Mouse (Mus musculus) adrenal gland, postnatal 4 days (tissue): ENCODE measurements around the gene Lsm10. TPM values are rescaled to one million over a fixed set of nuclear protein-coding genes. Genes with fewer than 3 reads are reported as not detected.
"Not testable (repeated sequence)": the region's sequence is repeated elsewhere in the genome, so short reads cannot be mapped to it uniquely, and the experiment has no call there.

ENCODE experiments used
- DNase-seq, 2 experiments: peaks; one replicate each; pipeline ENCODE4 v3.0.0; 2021 to 2022; ENCODE audit warnings: low spot score in 2 of 2, mixed read lengths in 2 of 2
- total RNA-seq, 2 experiments: library from RNA; stranded (reverse); gene quantifications; 2 replicates each; pipeline ENCODE4 v1.2.3; 2021

The Lsm10 gene
- total RNA-seq, 2 experiments from 2014 or later = 26.7 to 27.1 TPM

- no peak for DNase-seq
Observed at GRCm38 (mm10) chr4:126091873-126092272, 4.5 kb upstream of the Lsm10 start.

- DNase-seq = not testable (repeated sequence)
Observed at GRCm38 (mm10) chr4:126095622-126096430, 597 bp upstream of the Lsm10 start.

DNA sequence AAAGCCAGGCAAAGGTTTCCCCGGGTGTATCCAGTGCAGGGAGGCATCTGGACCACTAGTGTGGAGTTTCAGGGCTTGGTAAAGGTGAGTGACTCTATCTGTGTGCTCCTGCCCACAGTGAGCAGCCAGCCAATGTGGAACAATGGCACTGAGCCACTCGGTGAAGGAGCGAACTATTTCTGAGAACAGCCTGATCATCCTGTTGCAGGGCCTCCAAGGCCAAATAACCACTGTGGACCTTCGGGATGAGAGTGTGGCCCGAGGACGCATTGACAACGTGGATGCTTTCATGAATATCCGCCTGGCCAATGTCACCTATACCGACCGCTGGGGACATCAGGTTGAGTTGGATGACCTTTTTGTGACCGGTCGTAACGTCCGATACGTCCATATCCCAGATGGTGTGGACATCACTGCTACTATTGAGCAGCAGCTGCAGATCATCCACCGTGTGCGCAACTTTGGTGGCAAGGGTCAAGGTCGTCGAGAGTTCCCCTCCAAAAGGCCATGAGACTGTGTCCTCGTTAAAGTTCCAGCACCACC is 1.4 kb downstream of the Lsm10 start:
- DNase-seq = no peak

- DNase-seq = no peak
Observed at GRCm38 (mm10) chr4:126099365-126099764, 2.9 kb downstream of the Lsm10 start.

DNA sequence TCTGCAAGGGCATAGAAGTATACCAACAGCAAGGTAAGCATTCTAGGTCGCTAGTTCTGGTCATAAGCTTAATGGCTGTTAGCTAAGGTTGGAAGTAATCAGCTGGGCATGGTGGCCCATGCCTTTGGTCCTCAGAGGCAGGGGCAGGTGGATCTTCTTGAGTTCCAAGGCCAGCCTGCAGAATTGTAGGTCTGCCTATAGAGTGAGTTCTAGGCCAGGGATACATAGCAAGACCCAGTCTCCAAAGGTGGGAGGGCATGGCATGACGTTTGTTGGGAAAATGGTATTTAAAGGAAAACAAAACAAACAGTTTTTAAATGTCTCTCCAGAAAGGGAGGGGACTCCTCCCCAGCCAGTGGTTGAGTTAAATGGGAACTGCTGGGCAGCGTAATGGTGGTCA is 4.3 kb downstream of the Lsm10 start:
- no peak for DNase-seq

DNA sequence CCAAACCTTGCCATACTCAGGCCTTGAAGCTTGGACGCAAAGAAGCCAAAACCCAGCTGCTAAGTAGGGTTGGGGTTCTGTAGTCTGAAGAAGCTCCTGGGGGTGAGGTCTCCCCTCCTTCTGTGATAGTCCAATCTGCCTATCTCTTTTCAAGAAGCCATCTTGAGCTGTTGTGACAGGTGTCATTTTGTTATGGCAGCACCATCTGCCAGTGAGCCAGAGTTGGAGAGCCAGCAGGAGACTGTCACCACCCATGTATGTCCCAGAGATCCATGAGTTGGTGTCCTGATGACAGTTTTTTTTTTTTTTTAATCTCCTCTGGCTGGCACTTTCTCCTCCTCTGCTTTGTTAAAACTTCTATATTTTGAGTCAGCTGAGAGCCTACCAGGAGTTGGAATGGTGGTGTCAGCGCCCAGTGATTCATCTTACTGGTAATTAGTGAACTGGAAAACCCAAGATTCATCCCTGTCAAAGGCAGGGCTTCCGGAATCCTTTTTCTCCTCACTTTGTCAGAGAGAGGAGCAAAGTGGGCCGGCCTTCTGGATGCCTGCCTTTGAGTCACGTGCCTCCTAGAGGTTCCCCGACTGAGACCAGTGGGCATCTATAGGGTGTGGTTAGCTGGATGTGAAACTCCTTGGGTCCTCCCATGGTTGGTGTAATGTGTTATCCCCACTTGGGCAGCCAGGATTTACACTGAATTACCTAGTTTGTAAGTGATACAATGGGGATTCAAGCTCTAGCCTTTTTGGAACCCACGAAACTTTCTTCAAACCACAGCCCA is 5.8 kb downstream of the Lsm10 start:
- DNase-seq = no peak

GRCm38 (mm10) chr4:126103057-126103581 is 6.7 kb downstream of the Lsm10 start:
- peak; percentile 71 to 83 for DNase-seq

DNA sequence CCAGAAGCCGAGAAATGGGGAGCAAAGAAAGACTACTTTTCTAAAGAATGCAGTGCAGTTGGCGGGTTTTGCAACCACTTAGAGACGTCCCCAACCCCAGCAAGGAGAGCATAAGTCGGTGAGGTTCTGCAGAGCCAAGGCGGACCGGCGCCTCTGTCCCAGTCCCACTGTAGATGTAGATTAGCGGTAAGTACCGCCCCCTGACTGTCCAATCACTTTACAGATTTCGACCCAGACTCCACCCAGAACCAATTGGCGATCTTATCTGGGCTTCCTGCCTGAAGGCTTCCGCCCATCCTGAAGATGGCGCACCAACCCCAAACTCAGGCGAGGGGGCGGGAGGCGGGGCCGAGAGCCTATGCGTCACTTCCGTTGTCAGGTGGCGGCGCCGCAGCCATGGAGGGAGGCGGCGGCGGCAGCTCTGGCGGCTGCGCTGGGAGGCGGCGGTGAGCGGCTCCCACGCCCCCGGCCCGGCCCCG is 7.2 kb downstream of the Lsm10 start, which contains the start of gene Stk40:
Gene Stk40 (plus strand): TSS at position 368 of the 479 bp plus-strand sequence.
- peak; percentile 90 to 93 for DNase-seq

- DNase-seq = peak in 1 of 2 experiments; percentile 13
Observed at GRCm38 (mm10) chr4:126104261-126105075, 8.0 kb downstream of the Lsm10 start.

DNA sequence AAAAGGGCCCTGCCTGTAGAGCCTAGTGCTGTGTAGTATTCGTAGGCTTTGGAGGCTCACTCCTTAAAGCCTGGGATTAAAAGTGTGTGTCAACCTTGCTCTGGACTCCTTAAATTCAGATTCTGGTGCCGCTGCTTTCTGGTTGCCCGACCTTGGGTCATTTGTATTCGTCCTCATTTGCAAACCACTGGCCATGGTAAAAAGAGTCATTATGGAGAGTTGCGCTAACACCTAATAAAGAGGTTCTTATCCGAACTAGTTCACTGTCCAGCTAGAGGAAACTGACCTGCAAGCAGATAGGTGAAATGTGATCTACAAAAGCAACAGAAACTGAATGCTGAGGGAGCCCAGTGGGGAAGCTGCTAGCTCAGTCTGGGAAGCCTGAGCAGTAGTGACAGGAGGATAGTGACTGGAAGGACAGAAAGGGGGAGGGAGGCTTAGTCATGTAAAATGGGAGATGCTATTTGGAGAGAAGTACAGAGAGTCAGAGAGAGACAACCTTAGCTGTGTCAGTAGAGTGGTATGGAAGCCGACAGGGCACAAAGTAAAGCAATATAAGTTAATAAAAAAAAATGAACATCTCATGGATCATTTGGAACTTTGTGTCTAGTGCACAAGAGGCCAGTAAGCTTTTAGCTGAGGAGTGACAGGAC is 8.8 kb downstream of the Lsm10 start:
- no peak for DNase-seq

GRCm38 (mm10) chr4:126108061-126108740 is 11.8 kb downstream of the Lsm10 start:
- DNase-seq = no peak

DNA sequence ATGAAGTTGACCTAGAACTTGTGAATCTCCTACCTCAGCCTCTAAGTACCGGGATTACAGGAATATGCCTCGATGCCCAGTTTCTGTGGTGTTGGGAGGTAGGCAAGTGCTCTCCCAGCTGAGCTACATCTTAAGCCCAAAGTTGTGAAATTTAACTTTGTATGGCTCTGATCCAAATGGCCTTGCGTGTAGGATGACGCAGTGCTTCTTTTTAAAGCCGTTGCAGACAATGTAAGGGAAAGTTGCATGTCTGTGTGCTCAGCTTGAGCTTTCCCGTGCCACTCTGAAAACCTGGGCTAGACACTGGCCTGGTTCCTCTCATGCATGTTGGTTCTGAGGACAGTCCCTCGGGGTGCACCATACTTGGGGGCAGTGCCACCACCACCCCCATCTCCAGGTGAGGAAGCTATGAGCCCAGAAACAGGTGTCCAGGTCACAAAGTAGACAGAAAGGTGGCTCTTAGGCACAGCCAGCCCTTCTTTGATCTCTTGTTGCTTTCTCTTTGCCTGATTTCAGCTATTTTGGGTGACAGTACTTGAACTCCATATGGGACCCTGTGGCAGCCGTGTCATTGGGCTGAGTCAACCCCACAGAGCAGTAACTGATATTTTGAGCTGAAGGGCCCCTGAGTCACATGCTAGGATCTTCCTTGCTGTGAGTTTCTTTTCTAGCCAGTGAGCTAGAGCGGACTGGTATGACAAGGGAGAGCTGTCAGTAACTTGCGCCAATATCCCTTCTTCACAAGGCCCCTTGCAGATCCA is 13.4 kb downstream of the Lsm10 start:
- no peak for DNase-seq

- peak in 1 of 2 experiments; percentile 41 for DNase-seq
Observed at GRCm38 (mm10) chr4:126110374-126111152, 14.1 kb downstream of the Lsm10 start.

GRCm38 (mm10) chr4:126111153-126111549 is 14.7 kb downstream of the Lsm10 start:
- no peak for DNase-seq

DNA sequence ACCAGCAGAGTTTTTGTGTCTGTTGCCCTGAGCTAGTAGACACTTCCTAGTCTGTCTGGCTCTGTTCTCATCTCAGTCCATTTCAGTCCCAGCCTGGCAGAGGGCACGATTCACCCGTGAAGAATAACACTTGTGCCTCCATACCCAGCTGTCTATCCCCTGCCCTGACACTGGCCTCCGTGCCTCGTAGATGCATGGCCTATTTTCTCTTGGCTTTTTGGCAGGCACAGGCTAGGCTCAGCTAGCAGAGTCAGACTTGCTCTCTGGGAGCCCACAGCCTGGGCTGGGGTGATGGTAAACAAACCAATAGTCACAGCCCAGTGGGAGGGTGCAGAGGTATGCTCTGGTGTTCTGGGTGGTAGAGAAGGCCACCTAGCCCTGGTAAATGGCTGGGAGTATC is 16.8 kb downstream of the Lsm10 start:
- DNase-seq = no peak

DNA sequence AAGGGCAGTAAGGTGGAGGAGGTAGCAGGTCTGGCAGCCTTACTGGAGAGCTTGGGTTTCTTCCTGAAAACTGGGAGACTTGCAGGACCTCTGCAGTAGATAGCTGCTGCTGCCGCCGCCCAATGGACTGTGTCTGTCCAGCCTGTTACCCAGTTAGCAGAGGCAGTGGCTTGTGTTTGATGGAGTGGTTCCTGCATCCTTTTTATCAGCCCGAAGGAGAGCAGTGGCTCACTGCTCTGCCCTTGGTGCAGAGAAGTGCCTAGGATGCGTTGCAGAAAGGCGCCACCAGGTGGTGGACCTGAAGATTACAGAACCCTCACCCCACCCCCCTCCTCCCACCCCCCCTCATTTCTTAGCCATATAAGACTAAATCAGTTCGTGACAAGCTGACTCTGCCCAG is 17.5 kb downstream of the Lsm10 start:
- peak in 1 of 2 experiments; percentile 39 for DNase-seq

DNA sequence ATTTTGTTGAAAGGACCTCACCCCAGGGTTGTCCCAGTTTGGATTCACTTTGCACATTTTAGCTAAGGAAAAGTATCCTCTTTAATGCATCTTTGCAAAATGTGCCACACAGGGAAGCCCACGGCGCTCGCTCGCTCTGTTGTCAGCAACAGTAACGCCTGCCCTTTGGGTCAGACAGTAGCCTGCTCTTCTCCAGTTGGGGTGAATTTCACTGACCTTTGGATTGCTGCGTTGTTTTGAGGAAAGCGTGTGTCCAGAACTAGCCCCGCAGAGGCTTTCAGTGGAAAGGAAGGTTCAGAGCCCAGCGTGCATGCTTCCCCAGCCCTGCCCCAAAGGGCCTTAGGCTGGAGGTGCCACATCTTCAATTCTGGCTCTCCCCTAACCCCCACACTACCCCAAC is 19.0 kb downstream of the Lsm10 start:
- no peak for DNase-seq
